Mouse (Mus musculus) embryonic facial prominence, embryonic 12.5 days (tissue): ENCODE measurements around the gene Elovl1. TPM values are rescaled to one million over a fixed set of nuclear protein-coding genes. Genes with fewer than 3 reads are reported as not detected.
A peak's percentile ranks its signal among the peaks of the same experiment; 100 is the strongest.

Source experiments
- ATAC-seq: fragments of 200-750 bp; cut with Nextera tagmentation; 2 replicates; pipeline ENCODE4 v1.8.0; 2017; ENCODE audit not compliant: insufficient number of reproducible peaks, insufficient read depth, low FRiP score, low TSS enrichment
- H3K27ac ChIP-seq: fragments of 300-500 bp; sonication (generic); 2 replicates; pipeline ENCODE4 v1.5.1; 2016; ENCODE audit warnings: mild to moderate bottlenecking
- H3K27me3 ChIP-seq: fragments of 300-500 bp; sonication (generic); 2 replicates; pipeline ENCODE4 v1.6.1; 2016; ENCODE audit warnings: mild to moderate bottlenecking, moderate library complexity
- H3K36me3 ChIP-seq: fragments of 300-500 bp; sonication (generic); 2 replicates; pipeline ENCODE4 v1.6.1; 2016; ENCODE audit warnings: mild to moderate bottlenecking
- H3K4me1 ChIP-seq: fragments of 300-500 bp; sonication (generic); 2 replicates; pipeline ENCODE4 v1.6.1; 2016
- H3K4me2 ChIP-seq: fragments of 300-500 bp; sonication (generic); replicated peaks from 2 replicates; pipeline ENCODE4 v1.6.1; 2016; ENCODE audit warnings: mild to moderate bottlenecking, moderate library complexity
- H3K4me3 ChIP-seq: fragments of 300-500 bp; sonication (generic); 2 replicates; pipeline ENCODE4 v1.5.1; 2016; ENCODE audit warnings: mild to moderate bottlenecking
- H3K9ac ChIP-seq: fragments of 300-500 bp; sonication (generic); 2 replicates; pipeline ENCODE4 v1.6.1; 2016; ENCODE audit warnings: mild to moderate bottlenecking, moderate library complexity
- H3K9me3 ChIP-seq: fragments of 300-500 bp; sonication (generic); 2 replicates; pipeline ENCODE4 v1.6.1; 2016; ENCODE audit warnings: mild to moderate bottlenecking, moderate library complexity
- whole genome bisulfite sequencing: fragments of 180-500 bp; shearing (Covaris S2); methylation state at CpG from one replicate; pipeline ENCODE4 v1.1.7; 2016; 5-methylcytosine and 5-hydroxymethylcytosine counted together
- polyA plus RNA-seq: library from polyadenylated mRNA; unstranded; fragments of >200 nt; fragmentation: Nextera tagmentation; extraction: Ambion mirVana; gene quantifications from 2 replicates; pipeline ENCODE4 v1.2.1, GENCODE M21; 2016

Elovl1 gene
- polyA plus RNA-seq, 1 experiment from 2014 or later, result 50.3 TPM

DNA sequence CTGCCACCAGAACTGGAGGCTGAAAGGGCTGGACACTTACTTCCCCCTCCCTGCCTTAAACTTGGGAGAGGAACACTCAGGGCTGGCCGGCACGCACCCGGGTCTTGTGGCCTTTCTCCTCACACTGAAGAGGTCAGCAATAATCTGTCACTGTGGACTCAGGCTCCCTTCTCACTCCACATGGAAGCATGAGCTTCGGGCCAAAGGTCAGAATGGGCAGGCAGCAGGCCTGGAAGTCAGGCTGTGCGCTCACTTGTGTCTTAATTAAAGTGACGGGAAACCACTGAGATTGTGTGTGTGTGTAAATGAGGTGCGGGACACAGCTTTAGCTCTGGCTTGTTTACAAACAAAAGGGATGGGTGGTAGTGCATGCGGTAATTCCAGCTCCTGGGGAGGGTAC lies 4.4 kb downstream of the Elovl1 start:
- no peaks in the 10 kb centered on the region for H3K27me3 ChIP-seq
- H3K36me3 ChIP-seq, result peaks cover 48% of the 10 kb centered on the region
- H3K27ac ChIP-seq, result no peak overlapping the region
- H3K4me2 ChIP-seq, result no peak overlapping the region
- H3K4me3 ChIP-seq, result no peak overlapping the region
- WGBS, result 82% methylated on average over 8 of the region's 8 CpGs
- no peak for ATAC-seq
- peak overlapping the region; percentile 15; the same call in 1 of the 2 replicates for H3K9ac ChIP-seq
- H3K9me3 ChIP-seq, result no peaks in the 10 kb centered on the region
- H3K4me1 ChIP-seq, result peaks cover 45% of the 10 kb centered on the region

DNA sequence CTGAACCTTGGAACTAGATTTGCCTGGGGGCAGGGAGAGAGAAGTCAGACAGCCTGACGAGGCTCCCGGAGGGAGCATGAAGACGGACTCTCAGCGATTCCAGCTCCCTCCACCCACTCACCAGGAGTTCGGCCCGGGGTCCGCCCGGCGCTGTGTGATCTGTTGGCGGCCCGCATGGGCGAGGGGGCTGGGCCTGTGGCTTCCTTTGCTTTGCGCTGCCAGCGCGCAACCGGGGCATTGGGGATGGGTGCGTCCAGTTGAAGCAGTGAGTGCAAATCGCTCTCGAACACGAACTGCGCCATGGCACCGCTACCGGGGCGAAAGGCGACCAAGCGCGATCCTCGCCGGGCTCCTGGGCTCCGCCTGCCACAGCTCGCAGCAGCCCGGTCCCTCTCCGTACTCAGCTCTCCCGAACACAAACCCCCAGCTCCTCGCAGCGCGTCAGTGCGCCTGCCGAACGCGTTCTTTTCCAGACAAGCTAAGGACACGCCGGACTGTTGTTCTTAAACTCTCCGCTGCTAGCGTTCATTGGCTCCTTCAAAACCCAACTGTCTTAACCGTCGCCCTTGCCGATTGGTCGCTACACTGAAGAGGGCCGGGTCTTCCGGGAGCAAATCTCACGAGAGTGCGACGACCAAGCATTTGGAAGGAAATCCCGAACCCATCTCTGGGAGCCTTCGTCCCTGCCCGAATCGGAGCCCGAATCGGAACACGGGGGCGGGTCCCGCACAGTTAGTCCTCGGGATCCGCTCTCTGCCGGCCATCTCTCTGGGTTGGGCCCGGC lies 9.1 kb downstream of the Elovl1 start, which contains the start of gene Cdc20:
Gene Cdc20 (minus strand): TSS at position 533 of the 784 bp plus-strand sequence.
- no peaks in the 10 kb centered on the region for H3K9me3 ChIP-seq
- peak; percentile 94 for ATAC-seq
- peak within 1 kb of the TSS; percentile 83 for H3K9ac ChIP-seq
- peak within 1 kb of the TSS; percentile 90 for H3K27ac ChIP-seq
- H3K4me2 ChIP-seq, result peak within 1 kb of the TSS; percentile 95
- H3K4me3 ChIP-seq, result peak within 1 kb of the TSS; percentile 76
- under 1% methylated on average over 67 of the region's 67 CpGs for WGBS
- peaks cover 37% of the 10 kb centered on the region for H3K36me3 ChIP-seq
- H3K27me3 ChIP-seq, result no peaks in the 10 kb centered on the region
- H3K4me1 ChIP-seq, result peaks cover 30% of the 10 kb centered on the region

DNA sequence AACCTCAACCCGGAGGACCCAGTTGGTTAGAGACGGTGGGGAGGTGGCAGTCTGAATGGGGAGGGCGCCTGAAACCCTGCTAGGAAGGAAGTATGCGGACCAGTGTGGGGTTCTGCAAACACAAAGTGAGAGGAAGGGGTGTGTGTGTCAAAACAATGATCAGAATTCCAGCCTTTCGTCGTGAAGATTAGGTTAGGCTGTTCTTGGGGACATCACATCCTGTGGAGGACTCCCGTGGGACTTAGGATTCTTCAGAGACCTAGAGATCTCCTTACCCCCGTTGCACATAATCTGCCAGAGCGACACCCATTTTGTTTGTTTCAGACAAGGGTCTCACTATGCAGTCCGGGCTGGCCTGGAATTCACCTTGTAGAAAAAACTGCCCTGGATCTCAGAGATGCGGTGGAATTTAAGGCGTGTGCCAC lies 9.9 kb downstream of the Elovl1 start:
- no peaks in the 10 kb centered on the region for H3K9me3 ChIP-seq
- no peaks in the 10 kb centered on the region for H3K27me3 ChIP-seq
- ATAC-seq, result no peak
- peaks cover 28% of the 10 kb centered on the region for H3K36me3 ChIP-seq
- 6% methylated on average over 12 of the region's 12 CpGs for WGBS
- peak overlapping the region; percentile 95 for H3K4me2 ChIP-seq
- peak overlapping the region; percentile 90 for H3K27ac ChIP-seq
- H3K4me1 ChIP-seq, result peaks cover 30% of the 10 kb centered on the region
- H3K4me3 ChIP-seq, result peak overlapping the region; percentile 76
- peak overlapping the region; percentile 63 for H3K9ac ChIP-seq

DNA sequence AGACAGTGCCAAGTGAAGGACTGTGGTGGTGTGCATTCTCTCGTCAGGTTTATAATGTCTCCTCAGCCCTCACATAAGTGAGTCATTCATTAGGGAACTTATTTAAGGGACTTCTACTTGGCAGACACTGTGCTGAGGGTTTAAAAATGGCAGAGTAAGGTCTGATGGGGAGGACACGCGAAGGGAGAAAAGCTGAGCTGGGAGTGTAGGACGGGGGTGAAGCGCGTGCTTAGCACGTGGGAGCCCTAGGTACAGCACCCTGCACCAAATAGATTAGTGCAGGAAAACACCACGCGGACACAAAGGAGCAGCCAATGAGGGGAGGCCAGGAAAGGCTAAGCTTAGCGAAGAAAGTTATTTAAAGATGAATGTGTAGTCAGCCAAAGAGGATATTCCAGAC lies 17.2 kb downstream of the Elovl1 start:
- 86% methylated on average over 10 of the region's 10 CpGs for WGBS
- Histone ChIP-seq H3K27me3 (no peaks in the 10 kb centered on the region), H3K4me3 (no peak overlapping the region), H3K9me3 (no peaks in the 10 kb centered on the region), H3K4me2 (no peak overlapping the region), H3K27ac (no peak overlapping the region), H3K9ac (no peak overlapping the region), H3K36me3 (no peaks in the 10 kb centered on the region), H3K4me1 (peaks cover 6% of the 10 kb centered on the region)
- ATAC-seq, result no peak

DNA sequence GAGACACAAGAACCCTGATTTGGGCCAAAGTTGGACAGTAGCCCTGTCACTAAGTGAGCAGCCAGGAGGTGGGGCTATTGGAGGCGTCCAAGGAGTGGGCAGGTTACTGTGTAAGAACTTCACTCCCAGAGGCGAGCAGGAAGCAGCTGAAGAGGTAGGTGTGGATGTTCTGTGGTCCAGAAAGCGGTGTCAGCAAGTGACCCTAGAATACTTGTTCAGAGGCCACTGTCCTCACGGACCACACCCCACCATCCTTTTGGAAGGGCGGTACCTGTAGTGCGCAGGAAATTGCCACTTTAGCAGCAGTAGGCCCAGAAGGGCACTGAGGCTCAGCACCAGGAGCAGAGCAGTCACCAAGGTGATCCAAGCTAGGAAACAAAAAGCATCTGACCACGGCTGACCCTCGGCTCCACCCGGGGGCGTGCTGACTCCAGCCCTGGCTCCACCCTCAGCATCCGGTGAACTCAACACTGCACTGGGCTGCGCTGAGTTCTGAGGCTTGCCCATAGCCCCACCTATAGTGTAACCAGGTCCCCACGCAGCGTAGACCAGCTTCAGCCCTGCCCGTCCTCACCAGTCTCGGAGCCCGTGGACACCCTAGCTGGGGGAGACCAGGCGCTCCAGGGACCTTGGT lies 18.0 kb downstream of the Elovl1 start:
- H3K27ac ChIP-seq, result no peak overlapping the region

DNA sequence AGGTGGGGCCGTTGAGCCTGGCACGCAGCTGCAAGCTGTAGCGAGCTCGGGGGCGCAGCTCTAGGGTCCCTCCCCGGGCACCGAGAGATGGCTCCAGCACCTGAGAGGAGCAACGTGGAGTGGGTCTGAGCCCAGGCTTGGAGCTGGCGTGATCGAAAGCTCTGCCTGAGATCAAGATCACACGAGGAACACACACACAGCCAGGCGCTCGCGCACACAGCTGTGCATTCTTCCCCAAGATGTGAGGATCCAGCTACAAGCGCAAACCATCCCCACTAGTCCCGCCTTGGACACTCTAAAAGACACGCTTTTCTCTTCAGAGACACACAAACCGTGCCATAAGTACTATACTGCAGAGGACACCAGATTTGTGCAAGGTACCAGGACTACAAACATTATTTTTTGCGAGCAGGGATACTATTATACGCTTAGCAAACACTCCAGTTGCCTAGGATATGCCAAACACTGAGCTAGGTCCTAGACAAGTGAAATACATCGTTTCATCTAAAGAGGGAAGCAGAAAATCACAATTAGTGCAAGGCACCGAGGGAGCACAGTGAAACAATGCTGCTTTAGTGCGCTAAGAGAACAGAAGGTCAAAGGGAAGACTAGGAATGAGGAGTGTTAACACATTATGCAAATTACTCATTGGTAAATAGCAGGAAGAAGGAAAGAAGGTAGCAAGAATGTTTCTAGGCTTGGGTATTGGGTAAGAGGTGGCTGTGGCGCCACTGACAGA lies 18.7 kb downstream of the Elovl1 start:
- peak; percentile 25; the same call in 1 of the 2 replicates for ATAC-seq
- no peaks in the 10 kb centered on the region for H3K36me3 ChIP-seq
- no peaks in the 10 kb centered on the region for H3K9me3 ChIP-seq
- peak overlapping the region; percentile 41 for H3K9ac ChIP-seq
- WGBS, result 29% methylated on average over 24 of the region's 24 CpGs
- H3K27me3 ChIP-seq, result no peaks in the 10 kb centered on the region
- H3K4me2 ChIP-seq, result peak overlapping the region; percentile 65
- peaks cover 6% of the 10 kb centered on the region for H3K4me1 ChIP-seq
- no peak overlapping the region for H3K27ac ChIP-seq
- peak overlapping the region; percentile 37 for H3K4me3 ChIP-seq

More for the DNA sequence above, 18.0 kb downstream of the Elovl1 start:
- ATAC-seq, result peak; percentile 85
- H3K4me1 ChIP-seq, result peaks cover 6% of the 10 kb centered on the region
- no peaks in the 10 kb centered on the region for H3K9me3 ChIP-seq
- no peaks in the 10 kb centered on the region for H3K27me3 ChIP-seq
- H3K4me3 ChIP-seq, result peak overlapping the region; percentile 37
- peak overlapping the region; percentile 41 for H3K9ac ChIP-seq
- H3K4me2 ChIP-seq, result peak overlapping the region; percentile 65
- 15% methylated on average over 18 of the region's 18 CpGs for WGBS
- H3K36me3 ChIP-seq, result no peaks in the 10 kb centered on the region

DNA sequence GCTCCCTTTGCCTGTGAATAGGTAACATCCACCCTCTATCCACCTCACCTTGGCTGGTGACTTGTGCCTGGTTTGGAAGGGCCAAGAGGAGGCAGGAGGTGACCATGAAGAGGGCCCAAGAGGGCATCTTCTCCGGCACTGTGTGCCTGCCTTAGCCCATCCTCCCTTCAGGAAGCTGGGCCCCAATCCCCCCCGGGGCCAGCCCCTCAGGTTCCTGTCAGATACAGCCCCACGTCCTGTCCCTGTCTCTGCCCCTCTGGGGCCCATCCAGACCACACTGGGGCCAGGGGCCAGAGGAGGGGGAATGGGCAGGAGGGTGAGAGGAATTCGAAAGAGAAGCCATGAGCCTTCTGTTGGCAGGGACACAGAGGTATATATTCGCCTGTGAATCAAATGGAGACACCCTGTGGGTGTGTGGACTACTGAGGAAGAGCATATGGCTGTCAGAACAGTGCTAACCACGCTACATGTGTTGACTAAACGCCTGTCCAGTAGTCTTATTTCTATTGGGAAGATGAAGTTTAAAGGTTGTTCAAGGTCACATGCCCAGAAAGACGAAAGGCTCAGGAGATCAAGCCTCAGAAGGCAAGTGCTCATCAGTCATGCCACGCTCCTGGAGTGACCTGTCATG lies 29.6 kb downstream of the Elovl1 start, which contains the start of gene Mpl:
Gene Mpl (minus strand): TSS at position 169 of the 631 bp plus-strand sequence.
- no peak within 1 kb of the TSS for H3K4me3 ChIP-seq
- no peak within 1 kb of the TSS for H3K27ac ChIP-seq
- H3K36me3 ChIP-seq, result no peaks in the 10 kb centered on the region
- H3K9me3 ChIP-seq, result no peaks in the 10 kb centered on the region
- no peak within 1 kb of the TSS for H3K9ac ChIP-seq
- no peak for ATAC-seq
- no peak within 1 kb of the TSS for H3K4me2 ChIP-seq
- 70% methylated on average over 9 of the region's 9 CpGs for WGBS
- no peaks in the 10 kb centered on the region for H3K4me1 ChIP-seq
- H3K27me3 ChIP-seq, result no peaks in the 10 kb centered on the region

DNA sequence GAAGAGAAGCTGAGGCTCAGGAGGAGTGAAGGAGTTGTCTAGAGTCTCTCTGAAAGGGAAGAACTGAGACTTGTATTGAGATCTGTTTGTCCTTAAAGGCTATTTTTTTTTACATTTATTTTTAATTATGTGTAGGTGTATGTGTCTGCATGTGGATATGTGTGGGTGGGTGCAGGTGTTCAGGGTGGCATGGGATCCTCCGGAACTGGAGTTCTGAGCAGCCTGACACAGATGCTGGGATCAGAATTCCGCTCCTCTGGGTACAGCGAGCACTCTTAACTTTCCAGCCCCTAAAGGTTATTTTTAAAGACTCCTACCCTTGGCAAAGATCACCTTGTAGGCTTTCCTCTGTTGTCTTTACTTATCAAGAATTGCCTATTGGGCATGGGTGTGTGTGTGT lies 37.1 kb downstream of the Elovl1 start:
- Histone ChIP-seq H3K9me3 (no peaks in the 10 kb centered on the region), H3K27me3 (no peaks in the 10 kb centered on the region), H3K4me1 (0 out of 2 replicates have a peak, but pooled peaks cover 2% of the 10 kb centered on the region), H3K4me3 (no peak overlapping the region), H3K9ac (no peak overlapping the region), H3K27ac (no peak overlapping the region), H3K36me3 (no peaks in the 10 kb centered on the region), H3K4me2 (no peak overlapping the region)
- no peak for ATAC-seq
- WGBS, result 85% methylated on average over 3 of the region's 3 CpGs

DNA sequence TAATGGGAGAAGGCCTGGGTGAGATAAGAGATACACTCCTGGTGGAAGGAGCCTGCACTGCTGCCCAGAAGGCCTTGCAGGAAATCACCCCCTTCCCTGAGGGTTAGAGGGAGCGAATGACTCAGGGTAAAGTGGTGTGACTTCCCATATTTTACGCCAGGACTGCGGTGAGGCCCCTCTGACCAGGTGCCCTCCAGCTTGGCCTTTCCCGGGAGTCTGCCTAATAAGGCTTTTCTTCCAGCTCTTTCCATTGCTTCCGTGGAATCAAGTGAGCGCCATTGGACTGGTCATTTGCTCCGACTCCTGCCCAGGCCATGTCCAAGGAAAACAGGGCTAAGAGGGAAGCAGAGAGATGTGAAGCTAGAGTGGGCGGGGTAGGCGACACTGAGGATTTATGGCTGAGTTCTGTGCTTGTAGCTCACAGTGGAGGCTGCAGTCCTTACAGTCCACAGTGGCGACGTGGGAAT lies 37.8 kb downstream of the Elovl1 start:
- Histone ChIP-seq H3K9ac (no peak overlapping the region), H3K4me2 (no peak overlapping the region), H3K4me1 (peaks cover 5% of the 10 kb centered on the region; the same call in 1 of the 2 replicates), H3K27me3 (no peaks in the 10 kb centered on the region), H3K4me3 (no peak overlapping the region), H3K9me3 (no peaks in the 10 kb centered on the region), H3K27ac (no peak overlapping the region), H3K36me3 (no peaks in the 10 kb centered on the region)
- ATAC-seq, result no peak
- 50% methylated on average over 11 of the region's 11 CpGs for WGBS

DNA sequence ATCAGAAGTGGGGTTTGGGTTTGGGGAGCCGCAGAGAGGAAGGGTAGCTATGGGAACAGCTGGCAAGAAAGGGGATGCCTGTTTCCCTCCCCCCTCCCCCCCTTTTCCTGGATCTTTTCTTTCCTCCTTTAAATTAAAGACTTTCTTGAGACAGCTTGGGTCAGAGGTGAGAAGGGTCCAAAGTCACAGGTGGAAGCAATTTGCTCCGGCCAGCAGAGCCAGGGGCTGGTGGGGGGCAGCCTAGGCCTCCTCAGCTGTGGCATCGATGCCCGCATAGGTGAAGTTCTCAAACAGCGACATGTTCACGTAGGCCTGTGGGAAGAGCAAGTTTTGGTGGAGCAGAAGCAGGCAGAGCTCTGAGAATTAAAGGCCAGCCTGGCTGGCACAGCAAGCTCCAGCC lies 43.4 kb downstream of the Elovl1 start:
- no peaks in the 10 kb centered on the region for H3K36me3 ChIP-seq
- H3K27me3 ChIP-seq, result no peaks in the 10 kb centered on the region
- H3K4me1 ChIP-seq, result peaks cover 11% of the 10 kb centered on the region; the same call in 1 of the 2 replicates
- H3K27ac ChIP-seq, result no peak overlapping the region
- no peak overlapping the region for H3K9ac ChIP-seq
- no peak for ATAC-seq
- WGBS, result 30% methylated on average over 6 of the region's 6 CpGs
- H3K9me3 ChIP-seq, result no peaks in the 10 kb centered on the region
- H3K4me2 ChIP-seq, result no peak overlapping the region
- no peak overlapping the region for H3K4me3 ChIP-seq

DNA sequence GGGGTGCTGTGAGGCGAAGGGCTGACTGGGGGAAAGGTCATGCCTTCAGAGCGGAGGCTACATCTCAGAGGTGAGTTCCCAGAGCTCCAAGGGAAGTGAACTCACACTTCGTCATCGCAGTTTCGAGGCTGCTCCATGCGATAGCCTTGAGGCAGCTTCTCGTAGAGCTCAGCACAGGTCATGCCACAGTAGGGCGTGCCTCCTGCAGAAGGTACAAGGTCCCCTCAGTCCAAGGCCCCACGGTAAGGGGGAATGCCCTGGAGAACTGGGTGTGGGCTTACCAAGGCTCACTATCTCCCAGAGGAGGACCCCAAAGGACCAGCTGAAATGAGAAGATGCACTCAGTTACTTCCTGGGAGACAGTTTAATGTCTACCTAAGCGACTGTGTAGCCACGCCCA lies 44.8 kb downstream of the Elovl1 start:
- no peak overlapping the region for H3K4me3 ChIP-seq
- H3K9ac ChIP-seq, result no peak overlapping the region
- H3K4me1 ChIP-seq, result peaks cover 21% of the 10 kb centered on the region
- H3K36me3 ChIP-seq, result no peaks in the 10 kb centered on the region
- H3K27me3 ChIP-seq, result no peaks in the 10 kb centered on the region
- WGBS, result 85% methylated on average over 11 of the region's 11 CpGs
- H3K9me3 ChIP-seq, result no peaks in the 10 kb centered on the region
- ATAC-seq, result no peak
- H3K4me2 ChIP-seq, result no peak overlapping the region
- no peak overlapping the region for H3K27ac ChIP-seq
